Mouse (Mus musculus): ENCODE measurements around the gene Mcoln3. TPM values are rescaled to one million over a fixed set of nuclear protein-coding genes. Genes with fewer than 3 reads are reported as not detected.
A peak's percentile ranks its signal among the peaks of the same experiment; 100 is the strongest.

Mcoln3 gene
- polyA plus RNA-seq, 1 experiment: 0.39 TPM

DNA sequence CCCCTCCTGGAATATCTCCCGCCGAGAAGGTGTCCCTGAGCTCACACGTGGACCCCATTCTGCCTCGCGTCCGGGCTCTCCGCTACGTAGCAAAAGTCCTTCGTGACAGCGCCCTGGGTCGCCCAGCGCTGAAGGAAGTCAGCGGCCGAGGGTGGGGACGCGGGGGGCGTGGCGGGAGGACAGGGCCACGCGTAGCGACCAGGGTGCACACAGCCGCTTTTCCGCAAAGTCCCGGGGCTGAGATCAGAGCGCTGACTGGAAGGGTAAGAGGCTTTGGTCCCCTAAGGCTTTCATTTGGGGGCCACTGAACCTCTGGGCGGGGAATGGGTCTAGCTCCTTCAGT is 32.8 kb downstream of the Mcoln3 start:
- Histone ChIP-seq H3K27me3 (replicated peaks) (peaks cover 48% of the 10 kb centered on the region), H3K36me3 (replicated peaks; ENCODE audit: low read length) (no peaks in the 10 kb centered on the region), H3K9me3 (peaks cover 4% of the 10 kb centered on the region; the same call in 1 of the 2 replicates), H3K4me1 (peaks cover 41% of the 10 kb centered on the region), H3K4me3 (replicated peaks) (peak overlapping the region; percentile 91)
- TF ChIP-seq FLI1 (IDR thresholded peaks at IDR 0.05; ENCODE audit: low read length) (no peak), GATA1 (IDR thresholded peaks at IDR 0.05; ENCODE audit: borderline replicate concordance, low read length) (no peak)

DNA sequence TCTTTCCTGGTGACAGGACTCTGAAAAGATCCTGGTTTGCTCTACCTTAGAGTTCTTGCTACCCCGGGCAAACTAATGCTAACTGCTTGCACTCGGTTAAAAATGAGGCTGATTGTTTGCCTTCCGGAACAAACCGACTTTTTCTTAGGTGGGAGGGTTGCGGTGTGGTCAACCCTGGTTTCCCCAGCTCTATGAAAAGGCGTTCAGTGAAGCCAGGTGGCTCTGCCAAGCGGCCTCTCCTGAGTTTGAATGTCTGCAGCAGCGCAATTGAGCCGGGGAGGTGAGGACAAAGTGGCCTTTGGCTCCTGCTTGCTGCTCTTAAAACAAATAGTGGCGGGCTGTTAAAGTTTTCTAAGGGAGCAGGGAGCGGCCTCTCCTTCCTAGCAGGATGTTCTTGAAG is 33.3 kb downstream of the Mcoln3 start:
- peaks cover 39% of the 10 kb centered on the region for H3K4me1 ChIP-seq
- TF ChIP-seq GATA1 (IDR thresholded peaks at IDR 0.05; ENCODE audit: borderline replicate concordance, low read length) (no peak), FLI1 (IDR thresholded peaks at IDR 0.05; ENCODE audit: low read length) (no peak)
- peaks cover under 1% of the 10 kb centered on the region; the same call in 1 of the 2 replicates for H3K9me3 ChIP-seq
- H3K36me3 ChIP-seq (replicated peaks; ENCODE audit: low read length): no peaks in the 10 kb centered on the region
- peaks cover 46% of the 10 kb centered on the region for H3K27me3 ChIP-seq (replicated peaks)
- peak overlapping the region; percentile 91 for H3K4me3 ChIP-seq (replicated peaks)

DNA sequence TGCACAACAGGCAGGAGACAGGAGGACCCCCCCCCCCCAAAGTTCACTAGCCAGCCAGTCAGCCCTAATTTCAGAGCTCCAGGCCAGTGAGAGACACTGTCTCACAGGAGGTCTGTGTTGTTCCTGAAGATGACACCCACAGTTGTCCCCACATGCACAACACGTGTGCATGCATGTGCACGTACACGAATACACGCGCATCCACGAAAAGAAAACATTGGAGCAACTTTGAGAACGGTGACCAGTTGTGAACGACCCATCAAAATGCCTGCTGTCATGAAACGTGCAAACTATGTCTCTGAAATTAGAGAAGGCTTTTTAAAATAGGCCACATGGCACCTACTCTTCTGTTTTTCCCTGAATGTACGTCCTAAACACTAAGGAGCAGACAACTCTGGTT is 34.1 kb downstream of the Mcoln3 start:
- no peak for TF ChIP-seq GATA1 (IDR thresholded peaks at IDR 0.05; ENCODE audit: borderline replicate concordance, low read length)
- no peak for TF ChIP-seq FLI1 (IDR thresholded peaks at IDR 0.05; ENCODE audit: low read length)
- Histone ChIP-seq H3K4me1 (peaks cover 37% of the 10 kb centered on the region), H3K4me3 (replicated peaks) (no peak overlapping the region), H3K36me3 (replicated peaks; ENCODE audit: low read length) (no peaks in the 10 kb centered on the region), H3K27me3 (replicated peaks) (peaks cover 46% of the 10 kb centered on the region), H3K9me3 (no peaks in the 10 kb centered on the region)

DNA sequence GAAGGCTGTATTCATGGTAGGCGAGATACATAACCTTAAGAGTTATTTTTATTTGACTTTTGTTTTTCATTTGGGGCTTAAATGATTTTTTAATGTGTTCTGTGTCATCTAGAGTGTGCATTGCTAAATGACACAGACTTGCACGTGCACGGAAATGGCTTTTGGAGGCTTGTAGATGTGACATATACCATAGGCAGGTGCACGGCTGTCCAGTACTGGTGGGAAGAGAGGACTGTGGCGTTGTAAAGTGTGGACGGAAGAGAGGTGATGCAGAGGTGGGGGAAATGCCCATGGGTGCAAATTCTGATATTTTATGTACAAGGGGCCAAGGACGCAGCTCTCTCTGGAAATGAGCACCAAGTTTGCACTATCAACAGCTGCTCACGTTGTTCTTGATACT is 34.5 kb downstream of the Mcoln3 start:
- Histone ChIP-seq H3K4me1 (peaks cover 39% of the 10 kb centered on the region), H3K27me3 (replicated peaks) (peaks cover 49% of the 10 kb centered on the region), H3K4me3 (replicated peaks) (no peak overlapping the region), H3K36me3 (replicated peaks; ENCODE audit: low read length) (no peaks in the 10 kb centered on the region), H3K9me3 (no peaks in the 10 kb centered on the region)
- TF ChIP-seq FLI1 (IDR thresholded peaks at IDR 0.05; ENCODE audit: low read length) (no peak), GATA1 (IDR thresholded peaks at IDR 0.05; ENCODE audit: borderline replicate concordance, low read length) (no peak)

DNA sequence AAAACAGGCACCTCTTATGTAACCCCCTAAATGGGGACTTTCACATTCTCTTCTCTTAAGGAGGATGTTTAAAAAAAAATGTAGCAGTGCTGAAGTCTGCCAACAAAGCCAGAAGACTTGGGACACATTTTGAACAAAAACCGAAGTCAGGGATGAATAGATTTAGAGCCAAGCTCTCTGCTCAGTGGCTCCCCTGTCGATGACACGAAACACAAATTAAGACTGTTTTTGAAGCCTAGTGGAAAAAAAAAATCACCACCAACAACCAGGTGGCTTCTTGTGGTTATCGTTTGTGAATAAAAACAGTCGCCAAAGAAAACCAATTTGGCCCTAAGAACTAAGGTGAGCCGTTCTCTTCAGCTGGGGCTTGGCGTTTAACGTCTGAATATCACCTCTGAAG is 35.1 kb downstream of the Mcoln3 start:
- Histone ChIP-seq H3K36me3 (replicated peaks; ENCODE audit: low read length) (no peaks in the 10 kb centered on the region), H3K4me3 (replicated peaks) (no peak overlapping the region), H3K27me3 (replicated peaks) (peaks cover 49% of the 10 kb centered on the region), H3K4me1 (peaks cover 43% of the 10 kb centered on the region), H3K9me3 (no peaks in the 10 kb centered on the region)
- TF ChIP-seq GATA1 (IDR thresholded peaks at IDR 0.05; ENCODE audit: borderline replicate concordance, low read length) (no peak), FLI1 (IDR thresholded peaks at IDR 0.05; ENCODE audit: low read length) (no peak)

DNA sequence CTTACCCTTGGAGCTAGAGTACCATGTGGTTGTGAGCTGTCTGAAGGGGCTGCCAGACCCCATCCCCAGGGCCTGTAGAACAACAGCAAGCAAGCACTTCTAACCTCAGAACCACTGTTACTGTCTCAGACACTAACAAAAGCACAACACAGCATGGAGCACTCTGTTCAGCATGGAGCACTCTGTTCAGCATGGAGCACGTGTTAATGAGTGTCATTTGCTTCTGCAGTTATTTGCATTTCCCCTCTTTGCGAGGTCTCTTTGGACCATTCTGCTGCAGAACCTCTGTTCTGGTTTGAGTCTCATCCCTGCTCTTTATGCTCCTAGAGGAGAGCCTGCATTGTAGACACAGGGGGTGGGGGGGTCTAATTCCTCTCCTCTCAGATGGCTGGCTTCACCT is 35.7 kb downstream of the Mcoln3 start:
- H3K36me3 ChIP-seq (replicated peaks; ENCODE audit: low read length): no peaks in the 10 kb centered on the region

DNA sequence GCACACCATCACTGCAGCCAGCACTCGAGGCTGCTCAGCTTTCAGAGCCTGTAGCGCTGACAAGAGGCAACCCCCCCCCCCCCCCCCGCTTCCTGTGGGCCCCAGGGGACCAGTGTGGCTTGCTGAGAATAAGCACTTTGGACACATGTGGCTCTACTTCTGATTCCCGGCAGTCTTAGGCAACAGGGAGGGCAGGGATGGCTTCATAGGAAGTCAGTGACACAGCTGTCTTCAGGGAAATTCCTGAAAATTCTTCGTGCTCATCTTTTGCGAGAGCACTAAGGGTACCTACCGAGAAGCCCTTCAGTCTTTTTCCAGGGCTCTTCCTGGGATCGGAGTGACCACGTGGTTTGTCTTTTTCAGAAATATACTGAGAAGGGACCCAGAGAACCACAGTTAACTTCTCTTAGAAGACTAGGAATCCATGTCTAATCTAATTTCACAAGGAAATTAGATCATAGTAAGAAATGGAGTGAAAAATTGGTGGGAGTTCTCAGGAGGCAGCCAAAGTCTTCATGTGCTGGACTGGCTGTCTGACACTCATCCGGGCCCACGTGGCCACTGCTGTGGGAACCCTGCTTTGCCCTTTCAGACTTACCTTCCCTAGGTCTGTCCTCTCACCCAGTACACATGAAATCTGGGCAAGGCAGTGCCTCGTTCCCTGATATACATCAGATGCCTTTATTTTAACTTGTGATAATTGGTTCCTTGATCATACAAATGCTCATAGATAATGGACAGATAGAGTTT is 36.8 kb downstream of the Mcoln3 start:
- Histone ChIP-seq H3K36me3 (replicated peaks; ENCODE audit: low read length) (no peaks in the 10 kb centered on the region), H3K27me3 (replicated peaks) (peaks cover 42% of the 10 kb centered on the region), H3K9me3 (no peaks in the 10 kb centered on the region), H3K4me1 (peaks cover 44% of the 10 kb centered on the region), H3K4me3 (replicated peaks) (peak overlapping the region; percentile 72)
- TF ChIP-seq GATA1 (IDR thresholded peaks at IDR 0.05; ENCODE audit: borderline replicate concordance, low read length) (no peak), FLI1 (IDR thresholded peaks at IDR 0.05; ENCODE audit: low read length) (no peak)

More for the DNA sequence above, 35.7 kb downstream of the Mcoln3 start:
- Histone ChIP-seq H3K4me3 (replicated peaks) (no peak overlapping the region), H3K4me1 (peaks cover 44% of the 10 kb centered on the region), H3K27me3 (replicated peaks) (peaks cover 48% of the 10 kb centered on the region), H3K9me3 (no peaks in the 10 kb centered on the region)
- TF ChIP-seq GATA1 (IDR thresholded peaks at IDR 0.05; ENCODE audit: borderline replicate concordance, low read length) (no peak), FLI1 (IDR thresholded peaks at IDR 0.05; ENCODE audit: low read length) (no peak)

DNA sequence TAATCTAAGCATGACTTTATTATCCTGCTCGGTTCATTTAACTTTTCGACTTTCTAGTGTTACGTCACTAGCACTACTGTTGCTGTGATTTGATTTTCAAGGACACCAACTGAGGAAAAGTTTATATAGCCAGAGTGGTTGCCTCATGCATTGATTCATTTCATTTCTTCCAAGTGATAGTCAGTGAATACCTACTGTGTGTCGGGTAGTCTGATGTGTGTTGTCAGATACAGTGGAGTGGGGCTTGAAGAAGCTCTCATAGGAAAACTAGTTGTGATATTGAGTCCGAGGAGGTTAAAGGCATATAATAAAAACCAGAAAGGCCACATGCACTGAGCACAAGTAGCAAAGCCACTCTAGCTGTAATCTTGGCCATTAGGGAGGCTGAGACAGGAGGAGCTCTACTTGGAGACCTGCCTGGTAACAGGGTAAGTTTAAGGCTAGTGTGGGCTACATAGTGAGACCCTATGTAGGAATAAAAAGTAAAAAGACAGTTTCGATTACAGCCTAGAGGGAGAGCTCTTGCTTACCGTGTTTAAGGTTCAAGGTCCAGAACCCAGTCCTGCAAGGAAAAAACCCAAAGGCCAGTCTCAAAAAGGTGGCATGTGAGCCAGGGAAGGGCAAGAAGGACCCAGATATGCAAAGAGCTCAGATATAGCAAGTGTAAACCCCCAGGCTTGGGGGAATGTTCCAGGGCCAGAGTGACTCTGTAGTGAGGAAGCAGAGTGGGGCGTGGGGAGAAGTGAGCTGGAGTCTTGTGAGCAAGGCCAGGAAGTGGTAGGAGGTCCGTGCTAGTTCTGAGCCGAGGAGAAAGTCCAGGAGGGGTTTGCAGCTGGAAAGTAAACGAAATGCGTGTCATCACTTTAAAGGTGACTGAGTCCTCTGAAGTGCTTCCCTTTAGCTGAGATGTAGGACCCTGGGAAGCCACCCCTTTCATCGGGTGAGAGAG is 38.7 kb downstream of the Mcoln3 start:
- H3K4me1 ChIP-seq: peaks cover 32% of the 10 kb centered on the region
- peaks cover 26% of the 10 kb centered on the region for H3K27me3 ChIP-seq (replicated peaks)
- H3K36me3 ChIP-seq (replicated peaks; ENCODE audit: low read length): no peaks in the 10 kb centered on the region
- no peaks in the 10 kb centered on the region for H3K9me3 ChIP-seq
- TF ChIP-seq GATA1 (IDR thresholded peaks at IDR 0.05; ENCODE audit: borderline replicate concordance, low read length) (no peak), FLI1 (IDR thresholded peaks at IDR 0.05; ENCODE audit: low read length) (no peak)
- peak overlapping the region; percentile 42 for H3K4me3 ChIP-seq (replicated peaks)

DNA sequence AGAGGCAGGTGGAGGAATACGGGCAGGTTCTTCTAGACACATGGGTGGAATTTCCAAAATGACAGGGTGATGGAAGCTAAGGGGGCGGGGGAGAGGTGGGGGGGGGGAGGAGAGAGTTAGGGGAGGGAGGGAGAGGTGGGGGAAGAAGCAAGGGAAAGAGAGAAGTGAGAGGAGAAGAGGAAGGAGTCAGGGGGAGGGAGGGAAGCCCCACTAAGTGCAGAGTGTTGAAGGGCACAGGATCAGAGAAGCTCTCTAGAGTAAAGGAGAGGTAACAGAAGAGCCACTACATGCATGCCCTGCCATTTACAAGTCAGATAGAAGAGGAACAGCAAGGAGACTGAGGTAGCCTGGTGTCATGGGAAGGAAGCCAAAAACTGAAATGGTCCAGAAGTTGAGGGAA is 39.6 kb downstream of the Mcoln3 start:
- H3K4me3 ChIP-seq (replicated peaks): peak overlapping the region; percentile 42
- H3K4me1 ChIP-seq: peaks cover 32% of the 10 kb centered on the region

More for the DNA sequence above, 39.6 kb downstream of the Mcoln3 start:
- peaks cover 18% of the 10 kb centered on the region for H3K27me3 ChIP-seq (replicated peaks)
- no peaks in the 10 kb centered on the region for H3K36me3 ChIP-seq (replicated peaks; ENCODE audit: low read length)
- 0 out of 2 replicates have a peak, but pooled peaks cover 3% of the 10 kb centered on the region for H3K9me3 ChIP-seq
- no peak for TF ChIP-seq GATA1 (IDR thresholded peaks at IDR 0.05; ENCODE audit: borderline replicate concordance, low read length)
- no peak for TF ChIP-seq FLI1 (IDR thresholded peaks at IDR 0.05; ENCODE audit: low read length)

All from megakaryocyte, embryonic 14.5 days (primary cell).